Mouse (Mus musculus) gastrocnemius, postnatal 10 days (tissue): ENCODE results near the gene Iqce. TPM values are rescaled to one million over a fixed set of nuclear protein-coding genes. Genes with fewer than 3 reads are reported as not detected.

ENCODE experiments used
- DNase-seq: peaks from one replicate; pipeline ENCODE4 v3.0.0; 2021; ENCODE audit warnings: mixed read lengths
- total RNA-seq, 2 experiments: library from RNA; stranded (reverse); gene quantifications; 2 replicates each; pipeline ENCODE4 v1.2.3; 2021

Iqce gene
- total RNA-seq, 2 experiments from 2014 or later: 8.3 to 9.0 TPM

- no peak for DNase-seq
These were observed 40.8 kb downstream of the Iqce start for GRCm38 (mm10) chr5:140661427-140661826.

GRCm38 (mm10) chr5:140660398-140660797 is 41.8 kb downstream of the Iqce start:
- DNase-seq: no peak

GRCm38 (mm10) chr5:140659607-140660272 is 42.4 kb downstream of the Iqce start:
- no peak for DNase-seq

GRCm38 (mm10) chr5:140654096-140654845 is 47.9 kb downstream of the Iqce start:
- no peak for DNase-seq

GRCm38 (mm10) chr5:140652587-140652986 is 49.6 kb downstream of the Iqce start:
- no peak for DNase-seq

GRCm38 (mm10) chr5:140651231-140651630 is 50.9 kb downstream of the Iqce start:
- DNase-seq: no peak

- no peak for DNase-seq
These were observed 52.2 kb downstream of the Iqce start for GRCm38 (mm10) chr5:140649881-140650414.

GRCm38 (mm10) chr5:140649101-140649667 is 53.0 kb downstream of the Iqce start:
- peak; percentile 98 for DNase-seq

GRCm38 (mm10) chr5:140648519-140649100 is 53.6 kb downstream of the Iqce start, which contains the start of gene Ttyh3:
TSS of gene Ttyh3 (minus strand) at chr5:140649031.
- no peak for DNase-seq

- peak; percentile 63 for DNase-seq
These were observed 54.2 kb downstream of the Iqce start for GRCm38 (mm10) chr5:140647821-140648518.

GRCm38 (mm10) chr5:140647031-140647760 is 55.0 kb downstream of the Iqce start:
- DNase-seq: no peak

- DNase-seq: no peak
These were observed 56.0 kb downstream of the Iqce start for GRCm38 (mm10) chr5:140646171-140646570.

- DNase-seq: no peak
These were observed 56.7 kb downstream of the Iqce start for GRCm38 (mm10) chr5:140645454-140645853.

- DNase-seq: no peak
These were observed 57.4 kb downstream of the Iqce start for GRCm38 (mm10) chr5:140644702-140645201.

GRCm38 (mm10) chr5:140644263-140644662 is 57.9 kb downstream of the Iqce start:
- no peak for DNase-seq

- no peak for DNase-seq
These were observed 60.1 kb downstream of the Iqce start for GRCm38 (mm10) chr5:140642076-140642475.

- peak; percentile 66 for DNase-seq
These were observed 60.8 kb downstream of the Iqce start for GRCm38 (mm10) chr5:140641254-140641928.

- no peak for DNase-seq
These were observed 61.4 kb downstream of the Iqce start for GRCm38 (mm10) chr5:140640812-140641211.

- peak; percentile 85 for DNase-seq
These were observed 62.3 kb downstream of the Iqce start for GRCm38 (mm10) chr5:140639871-140640270.

GRCm38 (mm10) chr5:140639312-140639711 is 62.9 kb downstream of the Iqce start:
- no peak for DNase-seq
